Mouse (Mus musculus) kidney, adult 18-20 months (tissue): ENCODE results near the gene Mcoln3.

ENCODE experiments used
- DNase-seq: peaks from one replicate; pipeline ENCODE4 v3.0.0; 2021

Mcoln3 gene

GRCm38 (mm10) chr3:146135417-146135816, 18.2 kb downstream of the Mcoln3 start:
- no peak for DNase-seq

- peak; percentile 20 for DNase-seq
Observed at GRCm38 (mm10) chr3:146136422-146136821, 19.2 kb downstream of the Mcoln3 start.

GRCm38 (mm10) chr3:146140276-146140675, 23.0 kb downstream of the Mcoln3 start:
- no peak for DNase-seq

- no peak for DNase-seq
Observed at GRCm38 (mm10) chr3:146142523-146142922, 25.3 kb downstream of the Mcoln3 start.

GRCm38 (mm10) chr3:146145501-146145900, 28.3 kb downstream of the Mcoln3 start:
- no peak for DNase-seq

- DNase-seq: no peak
Observed at GRCm38 (mm10) chr3:146146131-146146530, 28.9 kb downstream of the Mcoln3 start.

- DNase-seq: peak; percentile 21
Observed at GRCm38 (mm10) chr3:146149156-146150057, 32.2 kb downstream of the Mcoln3 start, which contains the start of gene Mcoln2. Gene Mcoln2 (plus strand): TSS chr3:146149833.

- peak; percentile 38 for DNase-seq
Observed at GRCm38 (mm10) chr3:146150058-146150400, 32.8 kb downstream of the Mcoln3 start.

- peak; percentile 35 for DNase-seq
Observed at GRCm38 (mm10) chr3:146150560-146150959, 33.3 kb downstream of the Mcoln3 start.

- no peak for DNase-seq
Observed at GRCm38 (mm10) chr3:146151328-146151727, 34.1 kb downstream of the Mcoln3 start.

GRCm38 (mm10) chr3:146151755-146152154, 34.5 kb downstream of the Mcoln3 start:
- no peak for DNase-seq

- no peak for DNase-seq
Observed at GRCm38 (mm10) chr3:146152348-146152747, 35.1 kb downstream of the Mcoln3 start.

GRCm38 (mm10) chr3:146152913-146153312, 35.7 kb downstream of the Mcoln3 start:
- no peak for DNase-seq

GRCm38 (mm10) chr3:146153862-146154611, 36.8 kb downstream of the Mcoln3 start:
- DNase-seq: no peak

GRCm38 (mm10) chr3:146155628-146156576, 38.7 kb downstream of the Mcoln3 start:
- no peak for DNase-seq

GRCm38 (mm10) chr3:146156811-146157210, 39.6 kb downstream of the Mcoln3 start:
- DNase-seq: no peak

GRCm38 (mm10) chr3:146158039-146158438, 40.8 kb downstream of the Mcoln3 start:
- DNase-seq: no peak

GRCm38 (mm10) chr3:146159360-146159759, 42.1 kb downstream of the Mcoln3 start:
- DNase-seq: no peak

- no peak for DNase-seq
Observed at GRCm38 (mm10) chr3:146162197-146162596, 44.9 kb downstream of the Mcoln3 start.

- no peak for DNase-seq
Observed at GRCm38 (mm10) chr3:146169356-146169755, 52.1 kb downstream of the Mcoln3 start.

- no peak for DNase-seq
Observed at GRCm38 (mm10) chr3:146173030-146173429, 55.8 kb downstream of the Mcoln3 start.

GRCm38 (mm10) chr3:146174215-146174614, 57.0 kb downstream of the Mcoln3 start:
- peak; percentile 18 for DNase-seq

- no peak for DNase-seq
Observed at GRCm38 (mm10) chr3:146177295-146177694, 60.0 kb downstream of the Mcoln3 start.
